Mouse (Mus musculus) heart, adult 2 months (tissue): ENCODE data around the gene Dram1.

Experiments used
- CTCF ChIP-seq: fragments of 200-600 bp; IDR thresholded peaks from 2 replicates; pipeline ENCODE4 v1.8.1; 2022; ENCODE audit warnings: antibody characterized with exemption, mild to moderate bottlenecking, moderate library complexity
- EP300 ChIP-seq: fragments of 200-500 bp; IDR thresholded peaks from 2 replicates; pipeline ENCODE4 v1.6.1; 2011; ENCODE audit warnings: low read depth, low read length, control low read depth; ENCODE audit not compliant: insufficient read depth
- POLR2A ChIP-seq: fragments of 200-500 bp; IDR thresholded peaks from 2 replicates; pipeline ENCODE4 v1.6.1; 2011; ENCODE audit warnings: mild to moderate bottlenecking, low read depth, low read length, control low read depth; ENCODE audit not compliant: insufficient read depth

GRCm38 (mm10) chr10:88320714-88321416, 58.0 kb downstream of the Dram1 start:
- TF ChIP-seq POLR2A, result no peak
- TF ChIP-seq CTCF, result no peak
- no peak for TF ChIP-seq EP300
